Mouse (Mus musculus) c-Kit-positive CD71-positive TER-119-positive erythroid progenitor cells, embryonic 14.5 days (primary cell): Measurements from ENCODE around the gene Sugt1.
A peak's percentile ranks its signal among the peaks of the same experiment; 100 is the strongest.

ENCODE experiments used
- DNase-seq: peaks from one replicate; pipeline ENCODE4 v3.0.0-alpha.2; 2013; ENCODE audit warnings: low spot score

Gene Sugt1

DNA sequence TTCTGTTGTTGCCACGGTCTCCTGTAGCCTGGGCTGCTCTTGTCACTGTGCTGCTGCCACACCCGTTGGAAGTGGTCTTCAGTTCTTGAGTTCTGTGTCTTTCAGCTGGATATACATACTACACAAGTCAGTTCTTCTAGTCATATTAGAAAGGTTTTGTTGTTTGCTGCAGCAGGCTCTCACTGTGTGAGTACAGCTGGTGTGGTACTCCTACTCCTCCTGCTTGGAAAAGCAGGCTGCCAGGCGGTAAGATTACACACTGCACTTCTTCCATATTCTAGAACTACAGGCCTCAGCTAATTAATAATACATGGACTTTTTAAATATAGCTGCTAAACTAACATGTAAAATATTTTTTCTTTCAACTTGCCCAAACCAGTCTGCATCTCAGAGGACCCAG is 19.4 kb downstream of the Sugt1 start:
- no peak for DNase-seq

DNA sequence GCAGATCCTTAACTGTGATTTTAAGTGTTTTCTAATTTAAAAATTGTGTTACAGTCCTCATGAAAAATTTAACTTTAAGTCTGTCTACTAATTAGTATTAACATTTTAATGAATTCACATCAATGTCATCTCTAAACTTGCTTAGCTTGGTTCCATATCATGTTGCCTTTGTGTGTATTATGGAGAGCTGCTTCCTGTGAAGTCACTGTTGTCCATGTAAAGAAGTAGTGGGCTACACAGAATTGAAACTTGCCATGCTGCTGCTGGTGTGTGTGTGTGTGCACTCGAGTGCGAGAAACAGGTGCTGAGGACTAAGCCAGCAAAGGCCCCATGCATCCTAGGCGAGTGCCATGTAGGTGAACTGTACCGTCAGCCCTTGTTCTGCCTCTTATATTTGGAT is 19.9 kb downstream of the Sugt1 start:
- no peak for DNase-seq

DNA sequence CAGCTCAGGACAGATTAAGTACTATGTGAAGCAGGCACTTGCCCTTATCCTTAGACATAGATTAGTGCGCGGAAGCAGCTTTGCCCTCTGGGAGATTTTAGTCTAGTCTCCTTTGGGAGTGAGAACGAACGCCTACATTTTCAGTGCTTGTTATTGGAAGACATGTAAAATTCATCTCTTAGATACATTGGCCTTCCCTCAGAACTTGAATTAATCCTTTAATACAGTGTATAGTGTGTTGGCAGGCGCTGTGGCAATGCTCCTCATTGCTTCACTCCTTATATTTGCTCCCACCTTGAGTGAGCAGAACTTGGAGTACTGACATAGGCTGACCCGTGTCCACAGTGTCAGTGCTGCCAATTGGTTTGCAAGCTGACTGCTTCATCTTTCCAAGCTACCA is 20.8 kb downstream of the Sugt1 start:
- DNase-seq: no peak

DNA sequence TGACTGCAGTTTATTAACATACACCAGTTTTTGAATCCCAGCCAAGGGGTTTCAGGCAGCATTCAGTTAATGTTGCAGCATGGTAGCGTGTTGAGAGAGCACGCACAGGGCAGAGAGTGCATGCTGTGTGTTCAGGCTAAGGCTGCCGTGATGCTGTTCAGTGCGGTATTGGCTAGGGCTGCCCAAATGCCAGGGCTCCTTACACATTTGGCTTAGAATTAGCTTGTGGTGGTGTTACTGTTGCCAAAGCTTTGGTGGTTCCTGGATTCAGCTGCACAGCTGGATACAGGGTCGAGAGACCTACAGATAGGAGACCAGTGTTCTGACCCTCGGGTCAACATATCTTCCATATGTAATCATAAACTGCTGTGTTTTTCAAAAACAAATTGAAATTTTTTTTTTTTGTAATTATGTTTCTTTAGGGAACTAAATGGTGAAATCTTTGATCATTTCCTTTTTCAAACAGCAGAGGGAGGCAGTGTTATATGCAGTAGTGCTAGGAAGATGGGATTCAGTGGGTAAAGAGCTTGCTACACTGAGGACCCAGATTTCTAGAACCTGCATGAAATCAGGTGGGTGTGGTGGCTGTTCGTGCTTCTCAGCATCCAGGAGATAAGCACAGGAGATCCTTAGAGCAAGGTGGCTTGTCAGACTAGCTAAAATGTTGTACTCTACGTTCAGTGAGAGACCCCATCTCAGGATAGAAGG is 29.8 kb downstream of the Sugt1 start:
- DNase-seq: no peak

DNA sequence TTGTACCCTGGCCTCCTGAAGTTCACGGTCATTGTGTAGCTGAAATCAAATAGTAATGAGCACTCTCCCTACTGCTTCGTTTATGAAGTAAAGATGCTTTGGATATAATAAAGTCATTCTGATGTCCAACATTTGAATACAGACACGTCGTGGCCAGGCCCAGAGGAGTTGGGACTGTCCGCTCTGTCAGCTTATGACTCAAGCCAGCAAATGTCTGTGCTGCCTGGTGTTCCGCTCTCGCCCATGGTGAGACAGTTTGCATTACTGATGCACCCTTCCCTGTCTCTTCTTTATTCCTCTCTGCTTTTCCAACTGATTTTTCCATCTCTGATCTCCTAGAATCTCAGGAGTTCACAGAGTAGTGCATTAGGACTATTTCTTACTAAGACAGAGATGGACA is 32.3 kb downstream of the Sugt1 start:
- DNase-seq: no peak

DNA sequence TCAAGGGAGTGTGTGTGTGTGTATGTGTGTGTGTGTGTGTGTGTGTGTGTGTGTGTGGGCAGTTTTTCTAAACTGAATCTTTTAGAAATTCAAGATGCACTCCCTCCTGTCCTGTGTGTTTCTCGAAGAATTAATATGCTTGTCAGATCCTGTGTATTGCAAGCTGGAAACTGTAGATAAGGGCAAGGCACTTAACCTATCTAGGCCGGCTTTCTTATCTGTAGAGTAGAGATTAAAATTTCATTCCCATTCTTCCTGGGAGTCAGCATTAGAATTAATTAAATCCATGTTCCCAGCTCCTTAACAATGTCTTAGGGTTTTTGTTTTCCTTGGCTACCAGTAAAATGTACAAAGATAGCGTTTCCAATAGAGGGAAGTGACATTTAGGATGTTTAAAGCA is 33.7 kb downstream of the Sugt1 start:
- peak; percentile 5 for DNase-seq

DNA sequence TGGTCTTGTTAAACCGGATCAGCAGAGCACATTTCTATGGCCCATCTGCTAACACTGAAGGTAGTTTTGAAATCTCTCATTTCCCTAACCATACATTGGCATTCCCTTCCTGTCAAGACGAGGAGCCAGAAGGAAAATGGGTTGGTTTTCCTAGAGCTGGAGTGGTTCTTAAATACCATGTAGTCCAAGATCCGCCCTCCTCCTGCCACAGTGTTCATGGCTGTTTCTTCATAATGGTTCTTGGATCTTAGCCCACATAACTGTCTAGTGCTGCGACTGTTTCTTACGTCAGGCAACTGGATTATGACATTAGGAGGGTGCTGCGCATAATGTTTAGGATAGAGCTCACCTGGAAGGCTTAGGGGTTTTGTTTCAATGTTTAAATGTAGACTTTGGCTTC is 44.8 kb downstream of the Sugt1 start:
- DNase-seq: no peak

DNA sequence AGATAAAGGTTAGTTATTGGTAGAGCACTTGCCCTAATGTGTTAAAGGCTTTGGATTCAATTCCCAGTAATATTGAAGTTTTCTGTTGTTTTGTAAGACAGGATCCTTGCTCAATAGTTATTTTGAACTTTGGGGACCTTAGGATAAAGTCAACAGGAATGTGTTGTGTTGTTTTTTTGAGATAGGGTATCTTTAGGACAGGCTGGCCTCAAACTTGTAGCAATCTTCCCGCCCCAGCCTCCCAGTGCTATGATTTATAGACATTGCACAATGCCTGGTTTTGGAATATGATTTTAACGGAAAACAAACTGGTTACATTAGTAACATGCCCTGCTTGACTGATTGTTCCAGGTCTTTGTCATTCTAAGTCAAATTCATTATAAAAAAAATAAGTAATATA is 45.7 kb downstream of the Sugt1 start:
- DNase-seq: no peak

DNA sequence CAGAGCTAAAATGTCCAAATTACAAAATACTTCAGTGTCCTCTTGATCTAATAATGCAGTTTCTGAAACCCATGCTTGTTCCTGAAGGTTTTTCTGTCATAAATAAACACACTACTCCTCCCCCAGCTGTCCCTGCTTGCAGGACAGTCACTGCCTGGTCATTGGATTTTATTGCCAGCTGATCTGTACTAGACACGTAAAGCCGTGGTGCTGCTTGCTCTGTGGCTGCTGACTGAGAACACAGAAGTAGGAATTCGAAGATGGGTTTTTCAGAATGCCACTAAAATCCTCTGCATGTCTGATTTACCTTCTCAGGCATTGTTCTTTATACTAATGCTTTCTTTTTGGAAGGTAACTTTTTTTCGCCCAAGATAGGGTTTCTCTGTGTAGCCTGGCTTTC is 49.3 kb downstream of the Sugt1 start:
- no peak for DNase-seq

DNA sequence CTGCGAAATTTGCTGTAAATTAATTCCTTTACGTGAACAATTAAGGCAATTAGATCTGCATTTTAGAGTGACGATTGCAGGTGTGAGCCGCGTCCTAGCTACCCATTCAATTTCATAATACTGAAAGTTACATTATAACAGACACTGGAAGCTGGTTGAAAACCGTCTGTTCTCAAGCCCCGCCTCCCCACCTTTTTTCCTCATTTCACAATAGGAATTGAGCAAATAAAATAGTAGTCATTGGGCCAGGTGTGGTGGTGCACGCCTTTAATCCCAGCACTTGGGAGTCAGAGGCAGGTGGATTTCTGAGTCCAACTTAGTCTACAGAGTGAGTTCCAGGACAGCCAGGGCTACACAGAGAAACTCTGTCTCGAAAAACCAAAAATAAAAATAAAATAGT is 54.6 kb downstream of the Sugt1 start:
- DNase-seq: no peak

DNA sequence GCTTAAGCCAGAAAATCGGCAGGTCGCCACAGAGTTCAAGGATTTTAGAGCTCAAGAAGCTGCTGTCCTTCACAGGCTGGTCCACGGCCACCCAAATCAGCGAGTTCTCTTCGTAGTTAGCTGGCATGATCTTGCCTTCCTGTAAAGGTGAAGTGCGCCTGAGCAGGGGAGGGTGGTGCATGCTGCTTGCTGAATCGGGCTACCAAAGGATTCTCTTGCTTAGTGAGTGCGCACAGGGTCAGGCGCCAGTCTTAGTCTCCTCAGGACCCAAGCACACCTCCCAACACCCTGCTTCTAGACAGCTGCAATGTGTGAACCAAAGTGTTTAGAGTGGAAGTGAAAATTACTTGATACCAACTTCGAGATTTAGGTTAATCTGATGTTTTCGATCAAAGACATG is 57.9 kb downstream of the Sugt1 start:
- DNase-seq: no peak

DNA sequence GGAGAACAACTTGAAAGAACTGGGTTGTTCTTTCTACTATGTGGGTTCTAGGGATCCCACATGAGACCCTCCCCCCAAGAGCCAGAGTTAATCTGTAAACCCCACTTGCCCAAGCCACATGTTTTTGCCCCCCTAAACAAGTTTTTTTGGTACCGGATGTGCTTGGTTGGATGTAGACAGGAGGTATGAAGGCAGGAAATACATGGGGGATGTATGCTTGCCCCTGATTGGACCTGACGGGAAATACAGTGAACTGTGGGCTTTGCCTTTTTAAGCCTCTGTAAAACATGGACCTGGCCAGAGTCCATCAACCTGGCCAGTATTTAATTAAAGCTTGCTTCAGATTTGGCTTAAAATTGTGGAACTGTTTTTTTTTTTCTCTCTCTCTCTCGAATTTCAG is 62.2 kb downstream of the Sugt1 start:
- DNase-seq: no peak

DNA sequence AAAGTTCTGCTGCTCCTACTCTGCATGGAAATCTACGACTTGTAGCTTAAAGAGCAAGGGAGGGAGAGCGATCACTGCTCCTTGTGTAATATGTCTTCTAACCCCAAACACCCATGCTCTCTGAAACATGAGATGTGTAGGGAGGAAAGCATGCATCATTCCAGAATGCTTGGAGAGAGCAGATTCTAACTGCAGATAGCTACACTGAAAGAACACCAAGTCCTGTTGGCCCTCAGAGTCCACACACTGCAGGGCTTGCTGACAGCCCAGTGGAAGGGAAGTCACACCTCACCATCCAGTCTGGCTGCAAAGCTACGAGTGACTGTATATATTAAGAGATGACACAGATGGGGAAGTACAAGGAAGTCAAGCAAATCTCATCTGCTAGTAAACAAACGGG is 65.2 kb downstream of the Sugt1 start:
- no peak for DNase-seq

DNA sequence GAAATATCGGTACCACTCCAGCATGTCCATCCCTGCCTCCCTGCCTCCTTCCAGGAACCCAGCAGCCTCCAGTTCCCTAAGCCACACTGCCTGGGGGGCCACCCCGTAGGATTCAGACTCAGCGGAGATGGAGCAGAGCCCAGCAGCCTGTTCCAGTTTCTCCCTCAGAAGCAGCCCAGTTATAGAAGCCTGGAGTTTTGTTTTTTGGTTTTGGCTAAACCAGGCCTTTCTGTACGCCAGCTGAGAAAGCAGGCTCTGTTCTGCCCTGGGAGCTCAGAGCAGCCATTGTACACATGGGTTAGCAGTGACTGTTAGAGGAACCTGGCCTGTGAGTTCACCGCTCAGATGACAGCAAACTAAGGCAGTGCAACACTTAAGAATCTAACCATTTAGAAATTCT is 70.8 kb downstream of the Sugt1 start:
- DNase-seq: no peak

DNA sequence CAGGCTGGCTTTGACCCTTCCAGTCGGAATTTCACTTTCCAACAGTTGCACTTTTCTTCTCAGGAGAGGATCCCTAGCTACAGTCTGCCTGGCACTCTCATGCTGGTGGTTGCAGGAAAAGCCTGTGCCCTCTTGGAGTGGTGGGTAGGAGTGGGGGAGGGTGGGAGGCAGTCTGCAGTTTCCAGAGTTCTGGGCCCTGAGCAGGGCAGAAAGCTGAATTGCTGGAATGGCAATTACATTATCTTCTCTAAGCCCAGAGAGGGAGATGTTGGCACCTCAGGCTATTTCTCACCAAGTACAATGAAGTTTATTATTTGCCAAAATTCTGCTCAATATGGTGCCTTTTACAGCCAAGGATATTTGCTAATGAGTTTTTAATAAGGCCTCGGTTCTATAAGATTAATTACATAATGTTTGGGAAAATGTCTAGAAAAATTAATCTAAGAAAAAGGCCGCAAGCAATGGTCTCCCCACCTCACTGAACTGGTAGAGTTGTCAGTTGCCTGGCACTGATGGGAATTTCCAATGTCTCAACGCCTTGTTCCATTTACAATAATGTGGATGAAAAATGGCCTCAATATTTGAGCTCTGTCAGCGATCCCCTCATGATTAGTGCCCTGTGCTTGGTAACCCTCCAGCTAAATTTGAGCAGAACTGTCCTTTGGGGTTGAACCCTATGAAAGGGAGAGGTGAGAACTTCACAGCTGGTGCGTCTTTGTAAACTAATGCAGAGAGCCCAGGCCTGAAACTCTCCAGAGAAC is 71.4 kb downstream of the Sugt1 start:
- no peak for DNase-seq

DNA sequence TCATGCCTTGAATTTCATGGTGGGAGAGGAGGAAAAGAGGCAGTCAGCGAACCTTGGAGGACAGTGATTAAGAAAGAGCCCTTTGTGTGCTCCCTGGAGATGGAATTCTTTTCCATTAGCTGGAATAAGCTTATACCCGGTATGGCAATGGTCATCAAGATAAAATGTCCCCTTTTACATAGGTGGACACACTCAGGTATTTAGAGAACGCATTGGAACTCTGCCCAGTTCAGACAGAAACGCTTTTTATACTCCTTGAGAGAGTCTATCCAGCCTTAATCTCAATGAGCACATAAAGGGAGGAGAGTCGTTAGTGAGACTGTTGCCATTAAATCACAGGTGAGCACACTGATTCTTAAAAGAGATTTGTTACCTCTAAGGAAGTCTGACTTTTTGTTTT is 73.0 kb downstream of the Sugt1 start:
- no peak for DNase-seq

DNA sequence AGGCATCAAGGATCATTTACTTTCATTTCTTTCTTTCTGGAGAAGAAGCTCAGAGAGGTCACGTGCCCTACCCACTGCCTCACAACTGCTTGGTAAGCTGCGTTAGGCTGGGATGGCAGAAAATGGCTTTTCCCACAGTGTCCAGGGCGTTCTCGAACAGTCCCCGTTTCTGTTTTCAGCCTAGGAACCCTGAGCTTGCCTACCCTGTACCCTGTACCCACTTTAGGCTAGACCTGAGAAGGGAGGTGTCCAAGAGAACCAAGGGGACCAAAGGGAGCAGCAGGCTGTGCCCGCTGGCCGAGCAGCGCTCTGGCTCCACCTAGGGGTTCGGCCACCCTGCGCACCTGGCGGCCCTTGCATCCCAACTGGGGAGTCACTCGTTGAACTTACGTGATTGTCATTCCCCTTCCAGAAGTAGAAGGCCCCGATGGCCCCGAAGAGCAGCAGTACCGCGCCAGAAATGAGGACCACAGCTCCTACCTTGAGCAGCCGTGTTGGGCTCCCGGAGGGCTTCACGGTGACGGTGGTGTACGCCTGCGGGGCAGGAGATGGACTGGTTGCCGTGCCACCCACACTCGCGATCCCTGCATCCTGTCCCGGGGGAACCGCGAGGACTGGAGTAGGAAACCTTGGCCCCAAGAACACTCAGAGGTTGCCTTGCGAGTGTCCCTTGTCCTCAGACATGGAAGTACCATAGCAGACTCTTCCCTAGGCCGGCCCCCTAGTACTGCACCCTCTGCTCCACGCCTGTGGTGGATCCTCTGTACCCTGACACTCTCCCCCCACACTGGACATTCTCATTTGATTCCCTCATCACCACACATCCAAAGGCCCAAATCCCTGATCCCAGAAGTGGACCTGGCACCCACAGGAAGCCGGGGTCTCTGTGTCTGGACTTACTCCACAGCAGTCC is 73.8 kb downstream of the Sugt1 start:
- DNase-seq: peak; percentile 13

DNA sequence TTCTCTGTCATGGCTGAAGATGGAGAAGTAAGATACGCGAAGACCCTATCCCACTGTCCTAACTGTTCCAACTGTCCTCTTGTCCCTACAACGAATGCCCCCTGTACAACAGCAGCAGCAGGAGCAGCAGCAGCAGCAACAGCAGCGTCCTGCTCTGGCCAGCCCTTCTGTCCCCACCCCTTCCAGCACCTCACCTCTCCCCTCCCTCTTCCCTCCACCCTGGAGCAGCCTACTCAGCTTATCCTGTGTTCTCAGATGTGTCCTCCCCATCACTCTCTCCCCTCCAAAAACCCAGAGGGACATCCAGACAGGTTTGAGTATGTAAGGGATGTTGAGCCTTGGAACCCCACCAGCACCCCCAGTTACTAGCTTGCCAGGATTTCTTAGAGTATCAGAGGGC is 74.5 kb downstream of the Sugt1 start, which contains the start of gene Cnmd:
Cnmd (minus strand) TSS at position 170 of the 400 bp plus-strand sequence.
- DNase-seq: no peak

DNA sequence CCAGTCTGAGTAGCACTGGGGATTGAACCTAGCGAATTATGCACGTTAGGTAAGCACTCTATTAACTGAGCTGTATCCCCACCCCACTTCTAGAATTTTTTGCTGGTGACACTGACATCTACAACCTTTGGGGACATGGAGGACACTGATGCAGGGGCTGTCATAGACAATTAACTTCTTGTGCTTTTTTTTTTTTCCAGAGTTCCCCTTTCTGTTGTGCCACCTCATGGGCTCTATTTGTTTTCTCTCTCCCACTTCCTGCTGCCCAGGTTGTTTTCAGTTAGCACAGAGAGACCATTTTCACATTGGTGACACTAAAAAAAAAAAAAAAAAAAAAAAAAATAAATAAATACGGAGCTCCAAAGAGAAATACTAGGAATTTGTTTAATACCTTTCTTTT is 83.5 kb downstream of the Sugt1 start:
- DNase-seq: no peak

DNA sequence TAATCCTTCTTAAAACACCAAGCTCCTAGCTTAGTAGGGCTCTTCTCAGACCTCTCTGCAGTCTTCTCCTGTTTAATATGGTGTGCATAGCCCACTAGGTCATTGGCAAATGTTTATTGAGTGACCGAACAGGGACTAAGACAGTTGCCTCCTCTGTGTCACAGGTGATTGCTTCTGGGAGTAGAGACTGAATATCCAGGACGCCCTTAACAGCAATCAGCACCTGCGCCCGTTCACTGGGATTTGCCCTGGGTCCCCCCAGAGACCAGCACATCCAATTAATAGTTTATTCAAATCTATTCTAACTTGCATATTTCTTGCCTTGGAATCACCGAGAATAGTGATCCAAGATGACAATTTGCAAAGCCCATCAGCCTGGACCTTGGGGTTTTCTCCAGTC is 85.1 kb downstream of the Sugt1 start:
- DNase-seq: no peak

DNA sequence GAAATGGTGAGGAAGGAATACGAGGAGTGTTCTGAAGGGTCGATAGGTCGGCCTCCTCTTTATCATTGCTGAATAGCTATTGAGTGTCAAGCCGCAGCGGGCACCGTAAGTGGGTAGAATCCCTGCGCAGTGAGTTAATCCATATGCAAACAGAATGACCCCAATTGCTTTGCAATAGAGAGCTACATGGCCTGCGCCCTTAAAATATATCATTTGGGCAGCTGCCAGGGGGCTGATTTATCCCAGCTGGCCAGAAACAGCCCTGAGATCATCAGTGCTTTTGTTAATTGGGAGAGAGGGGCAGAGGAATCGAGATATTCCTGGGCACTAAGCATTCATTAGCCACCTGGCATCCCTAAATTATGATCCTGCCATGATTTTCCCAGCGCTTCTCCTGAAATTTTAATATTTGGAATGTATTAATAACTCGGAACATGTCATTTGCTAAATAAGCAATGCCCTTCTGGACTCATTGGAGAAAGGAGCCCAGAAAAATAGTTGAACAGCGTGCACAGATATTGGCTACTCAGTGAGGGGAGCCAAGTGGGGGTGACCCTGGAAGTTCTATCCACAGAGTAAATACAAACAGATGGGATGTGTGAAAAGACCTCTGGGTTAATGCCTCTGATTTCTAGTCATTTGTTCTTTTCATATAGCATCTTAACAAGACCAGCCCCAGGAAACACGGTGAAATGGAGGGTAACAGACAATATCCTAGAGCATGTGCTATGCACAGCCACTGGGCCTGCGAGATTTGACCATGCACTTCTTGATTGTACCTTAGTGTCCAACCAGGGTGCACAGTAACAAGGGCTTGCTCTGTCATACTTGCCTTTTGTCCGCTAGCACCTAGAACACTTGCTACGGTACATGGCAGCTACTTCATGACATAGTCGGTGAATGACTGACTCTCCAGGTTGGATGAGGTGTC is 85.9 kb downstream of the Sugt1 start:
- DNase-seq: no peak
